Mouse (Mus musculus): ENCODE measurements around the gene Krtap5-5.
"Not testable (repeated sequence)": the region's sequence is repeated elsewhere in the genome, so short reads cannot be mapped to it uniquely, and the experiment has no call there.

The Krtap5-5 gene

DNA sequence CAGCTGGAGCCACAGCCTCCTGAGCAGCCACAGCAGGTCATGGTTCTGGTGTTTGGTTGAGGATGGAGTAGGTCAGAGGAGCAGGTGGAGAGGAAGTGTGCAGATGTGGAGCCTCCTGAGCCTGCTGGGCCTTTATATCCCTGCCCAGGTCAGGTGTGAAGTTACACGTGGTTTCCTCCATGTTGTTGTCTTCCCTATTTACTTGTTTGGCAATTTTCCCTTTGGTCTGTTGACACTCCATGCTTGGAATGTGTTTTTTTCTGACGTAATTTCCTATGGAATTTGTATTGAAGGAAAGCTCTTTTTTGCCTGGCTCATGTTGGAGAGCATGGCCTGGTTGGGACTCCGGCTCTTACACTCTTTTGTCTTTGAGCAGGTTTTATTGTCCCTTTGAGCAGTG, at the start of gene Krtap5-5:
TSS of gene Krtap5-5 (minus strand) at position 101 of the 400 bp plus-strand sequence.
- DNase-seq (ENCODE audit: extremely low spot score, low spot score) = not testable (repeated sequence)

DNA sequence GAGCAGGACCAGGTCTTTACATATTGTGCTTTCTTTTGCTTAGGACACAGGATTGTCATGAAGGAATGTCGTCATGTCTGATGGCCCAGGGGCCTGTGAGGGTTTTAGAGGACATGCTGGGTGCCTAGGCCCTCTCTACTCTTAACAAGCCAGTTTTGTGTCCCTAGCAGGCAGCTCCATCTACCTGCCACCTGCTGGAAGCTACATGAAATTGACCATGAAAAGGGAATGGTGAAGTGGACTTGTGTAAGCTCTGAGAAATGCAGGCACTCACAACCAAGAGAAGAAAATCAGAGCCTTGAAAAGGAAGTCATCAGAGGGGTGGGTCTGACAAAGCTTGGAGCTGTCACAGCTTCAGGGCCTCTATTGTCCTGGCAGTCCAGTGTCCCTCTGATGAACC, 49.5 kb upstream of the Krtap5-5 start:
- not testable (repeated sequence) for DNase-seq (ENCODE audit: extremely low spot score, low spot score)

DNA sequence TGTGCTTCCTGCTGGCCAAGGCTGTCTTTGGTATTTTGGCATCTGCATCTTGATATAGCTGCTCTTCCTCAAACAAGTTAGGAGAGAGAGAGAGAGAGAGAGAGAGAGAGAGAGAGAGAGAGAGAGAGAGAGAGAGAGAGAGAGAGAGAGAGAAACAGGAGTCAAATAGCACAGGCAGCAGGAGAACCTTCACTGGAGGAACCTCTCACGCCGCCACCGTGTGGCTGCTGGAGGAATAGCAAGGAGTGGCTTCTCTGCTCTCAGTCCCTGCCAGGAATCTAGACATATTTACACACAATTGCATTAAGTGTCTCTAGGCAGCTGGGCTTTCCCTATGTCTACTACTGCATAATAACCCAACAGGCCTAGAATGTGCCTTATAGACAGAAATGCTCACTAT, 48.4 kb upstream of the Krtap5-5 start:
- peak; percentile 57 for DNase-seq (ENCODE audit: extremely low spot score, low spot score)

DNA sequence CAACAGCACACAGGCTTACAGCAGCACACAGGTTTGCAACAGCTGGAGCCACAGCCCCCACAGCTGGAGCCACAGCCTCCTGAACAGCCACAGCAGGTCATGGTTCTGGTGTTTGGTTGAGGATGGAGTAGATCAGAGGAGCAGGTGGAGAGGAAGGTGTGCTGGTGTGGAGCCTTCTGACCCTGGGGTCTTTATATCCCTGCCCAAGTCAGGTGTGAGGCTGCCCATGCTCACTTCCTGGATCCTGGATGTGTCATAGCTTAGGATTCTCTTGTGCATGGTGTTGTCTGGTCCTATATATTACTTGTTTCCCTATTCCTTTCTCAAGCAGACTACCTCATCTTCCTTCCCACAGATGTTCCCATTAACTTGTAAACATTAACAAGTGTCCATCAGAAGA, 44.5 kb upstream of the Krtap5-5 start, which contains the start of gene Gm4559:
TSS of gene Gm4559 (minus strand) at position 101 of the 400 bp plus-strand sequence.
- DNase-seq (ENCODE audit: extremely low spot score, low spot score) = not testable (repeated sequence)

DNA sequence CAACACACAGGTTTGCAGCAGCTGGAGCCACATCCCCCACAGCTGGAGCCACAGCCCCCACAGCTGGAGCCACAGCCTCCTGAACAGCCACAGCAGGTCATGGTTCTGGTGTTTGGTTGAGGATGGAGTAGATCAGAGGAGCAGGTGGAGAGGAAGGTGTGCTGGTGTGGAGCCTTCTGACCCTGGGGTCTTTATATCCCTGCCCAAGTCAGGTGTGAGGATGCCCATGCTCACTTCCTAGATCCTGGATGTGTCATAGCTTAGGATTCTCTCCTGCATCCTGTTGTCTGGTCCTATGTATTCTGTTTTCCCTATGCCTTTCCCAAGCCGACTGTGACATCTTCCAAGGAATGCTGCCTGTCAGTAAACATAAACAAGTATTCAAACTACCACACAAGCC, 28.5 kb upstream of the Krtap5-5 start, which contains the start of gene Gm2431:
TSS of gene Gm2431 (minus strand) at position 101 of the 400 bp plus-strand sequence.
- DNase-seq (ENCODE audit: extremely low spot score, low spot score) = not testable (repeated sequence)

DNA sequence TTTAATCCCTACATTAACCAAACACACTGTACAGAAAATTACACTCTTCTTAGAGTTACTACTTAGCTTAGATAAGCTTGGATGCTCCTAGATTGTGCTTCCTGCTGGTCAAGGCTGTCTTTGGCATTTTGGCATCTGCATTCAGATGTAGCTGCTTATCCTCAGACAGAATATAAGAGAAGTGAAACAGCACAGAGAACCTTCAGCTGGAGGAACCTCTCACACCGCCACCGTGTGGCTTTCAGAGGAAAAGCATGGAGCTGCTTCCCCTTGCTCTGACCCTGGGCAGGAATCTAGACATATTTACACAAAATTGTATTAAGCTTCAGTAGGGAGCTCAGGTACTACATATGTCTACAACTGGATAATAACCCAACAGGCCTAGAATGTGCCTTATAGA, 25.7 kb upstream of the Krtap5-5 start:
- peak; percentile 18 for DNase-seq (ENCODE audit: extremely low spot score, low spot score)

DNA sequence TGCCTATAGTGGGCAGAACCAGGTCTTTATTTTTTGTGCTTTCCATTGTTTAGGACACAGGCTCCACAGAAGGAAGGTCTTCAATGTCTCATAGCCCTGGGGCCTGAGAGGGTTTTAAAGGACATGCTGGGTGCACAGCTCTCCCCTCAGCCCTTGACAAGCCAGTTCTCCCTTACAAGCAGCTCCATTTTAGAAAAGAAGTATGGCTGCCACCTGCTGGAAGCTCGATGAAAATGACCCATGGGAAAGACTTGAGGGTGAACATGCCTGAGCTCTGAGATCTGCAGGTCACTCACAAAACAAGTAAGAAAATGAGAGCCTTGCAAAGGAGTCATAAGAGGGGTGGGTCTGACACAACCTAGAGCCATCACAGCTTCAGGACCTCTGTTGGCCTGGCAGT, 20.1 kb upstream of the Krtap5-5 start:
- DNase-seq (ENCODE audit: extremely low spot score, low spot score) = peak; percentile 21

DNA sequence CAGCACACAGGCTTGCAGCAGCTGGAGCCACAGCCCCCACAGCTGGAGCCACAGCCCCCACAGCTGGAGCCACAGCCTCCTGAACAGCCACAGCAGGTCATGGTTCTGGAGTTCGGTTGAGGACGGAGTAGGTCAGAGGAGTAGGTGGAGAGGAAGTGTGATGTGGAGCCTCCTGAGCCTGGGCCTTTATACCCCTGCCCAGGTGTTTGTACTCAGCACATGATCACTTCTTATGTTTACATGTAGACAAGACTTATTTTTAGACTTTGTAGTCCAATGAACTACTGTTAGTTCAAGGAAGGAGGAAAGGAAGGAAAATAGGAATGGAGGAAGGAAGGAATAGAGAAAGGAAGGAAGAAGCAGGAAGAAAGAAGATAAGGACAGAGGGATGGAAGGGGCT, 11.2 kb upstream of the Krtap5-5 start, which contains the start of gene Gm40460:
TSS of gene Gm40460 (minus strand) at position 101 of the 400 bp plus-strand sequence.
- DNase-seq (ENCODE audit: extremely low spot score, low spot score) = no peak

DNA sequence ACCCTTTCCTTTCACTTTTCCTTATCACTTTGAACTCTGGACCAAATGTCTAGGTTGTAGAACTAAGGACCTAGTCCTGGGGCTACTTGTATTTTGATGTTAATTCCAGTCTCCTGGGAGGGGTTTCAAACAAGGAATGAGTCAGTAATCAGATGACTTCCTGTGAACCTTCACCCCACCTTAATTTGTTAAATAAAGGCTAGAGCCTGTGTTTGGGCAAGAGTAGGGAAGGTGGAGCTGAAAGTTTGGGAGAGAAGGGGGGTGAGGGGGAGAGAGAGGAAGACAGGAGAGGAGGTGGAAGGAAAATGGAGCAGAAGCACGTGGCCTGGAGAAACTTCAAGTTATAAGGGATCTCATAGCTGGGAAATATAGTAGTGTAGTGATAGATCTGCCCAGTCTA, 1.8 kb upstream of the Krtap5-5 start:
- no peak for DNase-seq (ENCODE audit: extremely low spot score, low spot score)

DNA sequence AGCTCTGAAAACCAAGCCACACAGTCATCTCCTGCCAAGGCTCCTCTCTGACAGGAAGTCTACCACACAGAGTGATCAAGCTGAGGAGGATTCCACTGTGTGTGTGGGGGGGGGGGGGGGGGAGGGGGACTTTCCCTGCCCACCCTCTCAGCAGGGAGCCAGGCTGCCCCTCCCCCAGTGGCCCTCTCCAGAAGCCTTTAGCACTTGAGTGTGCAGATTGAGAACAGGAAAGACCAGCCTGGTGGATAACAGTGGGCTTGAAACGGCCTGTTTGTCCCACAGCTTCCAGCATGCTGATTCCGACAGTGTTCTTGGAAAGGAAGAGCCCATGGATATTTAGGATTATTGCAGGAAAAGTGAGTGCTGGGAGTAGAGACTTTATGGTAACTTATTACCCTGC, 5.3 kb downstream of the Krtap5-5 start:
- no peak for DNase-seq (ENCODE audit: extremely low spot score, low spot score)

DNA sequence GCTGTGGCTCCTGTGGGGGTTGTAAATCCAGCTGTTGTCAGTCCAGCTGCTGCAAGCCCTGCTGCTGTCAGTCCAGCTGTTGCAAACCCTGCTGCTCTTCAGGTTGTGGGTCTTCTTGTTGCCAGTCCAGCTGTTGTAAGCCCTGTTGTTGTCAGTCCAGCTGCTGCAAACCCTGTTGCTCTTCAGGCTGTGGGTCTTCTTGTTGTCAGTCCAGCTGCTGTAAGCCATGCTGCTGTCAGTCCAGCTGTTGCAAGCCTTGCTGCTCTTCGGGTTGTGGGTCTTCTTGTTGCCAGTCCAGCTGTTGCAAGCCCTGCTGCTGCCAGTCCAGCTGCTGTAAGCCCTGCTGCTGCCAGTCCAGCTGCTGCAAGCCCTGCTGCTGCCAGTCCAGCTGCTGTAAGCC, 17.6 kb downstream of the Krtap5-5 start:
- not testable (repeated sequence) for DNase-seq (ENCODE audit: extremely low spot score, low spot score)

DNA sequence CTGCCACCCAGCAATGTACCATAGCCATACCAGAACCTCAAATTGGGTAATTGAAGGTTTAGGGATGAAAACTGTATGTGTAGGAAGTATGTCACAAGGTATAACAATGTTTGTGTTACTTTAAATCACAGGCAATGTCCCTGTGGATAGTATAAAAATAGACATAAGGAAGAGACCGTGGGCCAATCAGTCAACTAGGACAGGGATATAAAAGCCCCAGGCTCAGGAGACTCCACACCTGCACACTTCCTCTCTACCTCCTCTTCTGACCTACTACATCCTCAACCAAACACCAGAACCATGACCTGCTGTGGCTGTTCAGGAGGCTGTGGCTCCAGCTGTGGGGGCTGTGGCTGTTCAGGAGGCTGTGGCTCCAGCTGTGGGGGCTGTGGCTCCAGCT, 18.2 kb downstream of the Krtap5-5 start, which contains the start of gene Gm7579:
TSS of gene Gm7579 (plus strand) at position 301 of the 400 bp plus-strand sequence.
- no peak for DNase-seq (ENCODE audit: extremely low spot score, low spot score)

DNA sequence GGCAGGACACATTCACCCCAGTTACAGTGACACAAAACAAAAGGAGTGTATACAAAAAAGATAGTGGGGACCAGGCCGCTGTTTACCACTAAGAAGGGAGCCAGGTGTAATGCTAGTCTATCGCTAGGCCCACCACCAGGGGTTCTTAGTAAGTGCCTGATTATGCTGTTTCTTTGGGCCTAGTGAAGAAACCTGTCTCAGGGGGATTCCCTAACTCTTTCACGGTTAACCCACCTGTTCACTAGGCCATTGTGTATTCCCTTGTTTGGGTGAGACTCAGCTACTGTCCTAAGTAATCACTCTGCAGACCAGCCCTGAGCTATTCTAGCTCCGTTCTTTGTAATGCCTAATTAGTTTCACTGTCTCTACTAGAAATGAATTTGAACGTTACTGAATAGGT, 22.9 kb downstream of the Krtap5-5 start:
- not testable (repeated sequence) for DNase-seq (ENCODE audit: extremely low spot score, low spot score)

DNA sequence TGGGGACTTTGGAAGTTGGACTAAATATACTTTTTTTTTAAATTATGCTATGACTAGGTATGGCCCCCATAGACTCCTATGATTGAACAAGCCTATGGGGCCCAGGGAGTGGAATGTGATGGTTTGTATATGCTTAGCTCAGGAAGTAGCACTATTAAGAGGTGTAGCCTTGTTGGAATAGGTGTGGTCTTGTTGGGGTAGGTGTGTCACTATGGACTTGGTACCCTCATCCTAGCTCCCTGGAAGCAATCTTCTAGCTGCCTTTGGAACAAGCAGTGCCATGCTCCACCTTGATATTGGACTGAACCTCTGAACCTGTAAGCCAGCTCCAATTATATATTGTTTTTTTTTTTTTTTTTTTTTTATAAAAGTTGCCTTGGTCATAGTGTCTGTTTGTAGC, 24.3 kb downstream of the Krtap5-5 start:
- no peak for DNase-seq (ENCODE audit: extremely low spot score, low spot score)

DNA sequence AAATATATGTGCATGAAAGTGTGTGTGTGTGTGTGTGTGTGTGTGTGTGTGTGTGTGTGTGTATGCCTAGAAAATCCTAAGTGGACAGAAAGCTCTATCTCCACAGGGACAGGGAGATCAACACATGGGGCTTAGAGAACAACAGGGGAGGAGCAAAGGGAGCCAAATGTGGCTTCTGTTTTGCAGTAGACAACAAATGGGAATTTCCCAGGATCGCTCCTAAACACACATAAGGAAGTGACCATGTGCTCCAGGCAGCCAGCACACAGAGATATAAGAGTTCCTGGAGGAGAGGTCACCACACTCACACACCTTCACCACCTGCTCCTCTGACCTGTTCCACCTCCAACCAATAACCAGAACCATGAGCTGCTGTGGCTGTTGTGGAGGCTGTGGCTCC, 28.7 kb downstream of the Krtap5-5 start, which contains the start of gene Krtap5-3:
TSS of gene Krtap5-3 (plus strand) at position 301 of the 400 bp plus-strand sequence.
- DNase-seq (ENCODE audit: extremely low spot score, low spot score) = no peak

DNA sequence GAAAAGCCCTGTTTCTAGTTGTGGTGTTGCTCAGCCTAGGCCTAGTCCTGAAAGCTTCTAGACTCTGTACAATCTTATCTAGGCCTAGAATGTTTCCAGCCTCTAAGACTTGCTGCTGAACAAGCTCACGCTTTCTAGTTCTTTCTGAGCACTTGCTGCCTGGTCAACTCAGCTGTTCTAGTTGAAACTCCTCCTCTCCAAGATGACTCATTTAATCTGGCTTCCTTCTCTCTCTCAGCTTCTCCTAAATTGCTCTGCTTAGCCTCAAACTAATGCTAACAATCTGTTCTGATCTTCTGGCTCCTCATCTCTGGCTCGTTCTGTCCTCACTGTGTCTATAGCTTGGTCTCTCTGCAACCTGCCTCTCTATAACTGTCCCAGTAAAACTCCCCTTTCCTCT, 31.0 kb downstream of the Krtap5-5 start:
- DNase-seq (ENCODE audit: extremely low spot score, low spot score) = no peak

DNA sequence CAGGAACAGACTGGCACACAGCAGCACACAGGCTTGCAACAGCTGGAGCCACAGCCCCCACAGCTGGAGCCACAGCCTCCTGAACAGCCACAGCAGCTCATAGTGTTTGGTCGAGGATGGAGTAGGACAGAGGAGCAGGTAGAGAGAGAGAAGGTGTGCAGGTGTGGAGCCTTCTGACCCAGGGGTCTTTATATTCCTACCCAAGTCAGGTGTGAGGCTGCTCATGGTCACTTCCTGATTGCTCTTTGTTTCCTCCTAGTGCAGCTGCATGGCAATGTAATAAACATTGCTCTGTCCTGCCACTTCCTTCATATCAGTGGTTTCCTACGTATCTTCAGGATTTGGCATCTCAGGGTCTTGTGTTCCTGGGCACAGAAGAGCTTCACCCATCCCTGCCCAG, 39.5 kb downstream of the Krtap5-5 start, which contains the start of gene Gm10153:
TSS of gene Gm10153 (minus strand) at position 101 of the 400 bp plus-strand sequence.
- no peak for DNase-seq (ENCODE audit: extremely low spot score, low spot score)

DNA sequence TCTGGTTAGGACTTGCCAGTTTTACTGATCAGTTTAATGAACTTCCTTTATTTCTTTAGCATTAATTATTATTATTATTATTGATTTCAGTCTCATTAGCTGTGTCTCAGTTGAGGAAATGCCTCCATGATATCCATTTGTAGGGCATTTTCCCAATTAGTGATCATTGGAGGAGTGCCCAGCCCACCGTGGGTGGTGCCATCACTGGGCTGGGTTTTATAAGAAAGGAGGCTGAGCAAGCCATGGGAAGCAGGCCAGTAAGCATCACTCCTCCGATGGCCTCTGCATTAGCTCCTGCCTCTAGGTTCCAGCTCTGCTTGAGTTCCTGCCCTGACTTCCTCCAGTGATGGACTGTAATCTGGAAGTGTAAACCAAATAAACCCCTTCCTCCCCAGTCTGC, 41.6 kb downstream of the Krtap5-5 start:
- no peak for DNase-seq (ENCODE audit: extremely low spot score, low spot score)

DNA sequence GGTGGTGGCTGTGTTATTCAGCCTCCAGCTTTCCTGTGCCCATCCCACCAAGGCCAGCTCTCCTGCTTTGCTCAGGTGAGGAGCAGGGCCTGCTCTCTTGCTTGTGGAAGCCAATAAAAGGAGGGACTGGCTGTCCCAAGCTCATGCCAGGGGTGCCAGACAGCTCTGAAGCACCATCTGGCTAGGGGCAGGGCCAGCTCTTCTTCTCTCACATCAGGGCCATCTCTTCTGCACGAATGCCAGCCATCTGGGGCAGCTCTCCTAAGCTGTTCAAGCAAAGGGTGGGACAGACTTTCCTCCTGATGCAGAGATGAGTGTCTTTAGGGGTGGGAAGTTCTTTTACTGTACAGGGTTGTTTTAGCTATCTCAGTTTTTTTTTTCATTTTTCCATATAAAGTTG, 48.8 kb downstream of the Krtap5-5 start:
- DNase-seq (ENCODE audit: extremely low spot score, low spot score) = no peak

Data from neural tube, embryonic 10.5 days (tissue).